Mouse (Mus musculus) heart, adult 11 months (tissue): ENCODE data around the gene Atp1a4.
"Not testable (repeated sequence)": the region's sequence is repeated elsewhere in the genome, so short reads cannot be mapped to it uniquely, and the experiment has no call there.

Experiments
- DNase-seq: peaks from one replicate; pipeline ENCODE4 v3.0.0; 2022

Gene Atp1a4

GRCm38 (mm10) chr1:172281522-172282254 is 23.5 kb upstream of the Atp1a4 start:
- peak; percentile 96 for DNase-seq

GRCm38 (mm10) chr1:172279768-172280509 is 21.7 kb upstream of the Atp1a4 start:
- DNase-seq = peak; percentile 91

- DNase-seq = peak; percentile 94
Observed at GRCm38 (mm10) chr1:172278328-172278727, 20.1 kb upstream of the Atp1a4 start.

DNA sequence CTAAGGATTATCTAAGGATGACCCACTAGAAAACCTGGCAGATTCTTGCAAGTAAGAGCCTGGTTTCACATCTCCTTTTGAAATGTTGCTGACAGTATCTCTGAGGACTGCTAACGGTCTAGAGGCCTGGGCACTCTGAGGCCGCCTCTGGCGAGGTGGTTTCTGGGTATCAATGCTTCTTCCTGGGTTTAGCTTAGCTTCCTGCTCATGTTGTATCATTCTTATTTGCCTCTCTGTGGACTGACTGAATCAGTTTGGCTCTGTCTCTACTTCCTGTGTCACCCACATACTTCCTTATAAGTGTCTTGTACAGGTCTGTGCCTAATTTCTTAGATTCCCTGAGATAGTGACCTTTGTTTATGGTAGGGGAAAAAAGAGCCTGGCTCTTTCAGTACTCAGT is 19.0 kb upstream of the Atp1a4 start:
- peak; percentile 96 for DNase-seq

- DNase-seq = no peak
Observed at GRCm38 (mm10) chr1:172274547-172274946, 16.3 kb upstream of the Atp1a4 start.

- DNase-seq = no peak
Observed at GRCm38 (mm10) chr1:172274116-172274515, 15.9 kb upstream of the Atp1a4 start.

GRCm38 (mm10) chr1:172273386-172273785 is 15.2 kb upstream of the Atp1a4 start:
- DNase-seq = peak; percentile 97

GRCm38 (mm10) chr1:172271765-172272164 is 13.6 kb upstream of the Atp1a4 start:
- no peak for DNase-seq

DNA sequence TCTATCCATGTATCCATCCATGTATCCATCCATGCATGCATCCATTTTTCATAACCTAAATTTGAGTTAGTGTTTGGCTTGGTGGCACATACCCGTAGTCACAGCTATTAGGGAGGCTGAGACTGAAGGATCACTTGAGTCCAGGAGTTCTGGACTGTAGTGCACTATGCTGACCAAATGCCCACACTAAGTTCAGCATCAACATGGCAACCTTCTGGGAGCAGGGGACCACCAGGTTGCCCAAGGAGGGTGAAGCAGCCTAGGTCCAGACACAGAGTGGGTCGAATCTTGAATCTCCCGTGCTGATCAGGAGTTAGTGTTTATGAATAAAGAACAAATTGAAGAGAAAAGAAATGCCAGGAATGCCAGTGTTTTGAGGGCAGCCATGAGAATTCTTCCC is 13.0 kb upstream of the Atp1a4 start:
- DNase-seq = no peak

- no peak for DNase-seq
Observed at GRCm38 (mm10) chr1:172261477-172262078, 3.4 kb upstream of the Atp1a4 start, which contains the start of gene Igsf8. Igsf8 (plus strand) TSS chr1:172261641.

GRCm38 (mm10) chr1:172247679-172248078 is 10.5 kb downstream of the Atp1a4 start:
- no peak for DNase-seq

DNA sequence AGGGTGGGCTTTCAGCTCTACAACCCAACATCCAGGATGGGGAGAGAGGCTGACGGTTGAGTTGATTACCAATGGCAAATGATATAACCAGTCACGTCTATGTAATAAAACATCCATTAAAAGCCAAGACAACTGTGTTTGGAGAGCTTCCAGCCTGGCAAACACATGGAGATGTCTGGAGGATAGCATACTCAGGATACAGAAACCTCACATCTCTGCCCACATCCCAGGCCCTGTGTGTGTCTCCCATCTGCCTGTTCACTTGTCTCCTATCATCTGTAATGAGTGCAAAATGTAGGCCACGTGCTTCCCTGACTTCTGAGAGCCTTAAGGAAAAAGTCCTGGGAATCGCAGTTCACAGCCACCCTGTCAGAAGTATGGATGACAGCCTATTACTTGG is 11.0 kb downstream of the Atp1a4 start:
- no peak for DNase-seq

DNA sequence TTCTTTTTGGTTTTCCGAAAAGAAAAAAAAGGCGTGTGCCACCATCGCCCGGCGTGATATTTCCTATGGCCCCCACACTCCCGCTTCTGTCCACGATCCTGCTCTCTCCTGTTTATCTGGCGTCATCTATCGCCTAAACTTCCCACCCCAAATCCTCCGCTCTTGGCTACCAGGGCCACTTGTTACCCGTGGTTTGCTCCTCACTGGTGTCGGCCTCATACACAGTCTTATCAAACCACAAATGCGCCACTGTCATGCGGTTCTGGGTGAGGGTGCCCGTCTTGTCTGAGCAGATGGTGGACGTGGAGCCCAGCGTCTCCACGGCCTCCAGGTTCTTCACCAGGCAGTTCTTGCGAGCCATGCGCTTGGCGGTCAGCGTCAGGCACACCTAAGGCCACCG is 13.6 kb downstream of the Atp1a4 start:
- not testable (repeated sequence) for DNase-seq

GRCm38 (mm10) chr1:172243547-172244205 is 14.5 kb downstream of the Atp1a4 start:
- DNase-seq = no peak

DNA sequence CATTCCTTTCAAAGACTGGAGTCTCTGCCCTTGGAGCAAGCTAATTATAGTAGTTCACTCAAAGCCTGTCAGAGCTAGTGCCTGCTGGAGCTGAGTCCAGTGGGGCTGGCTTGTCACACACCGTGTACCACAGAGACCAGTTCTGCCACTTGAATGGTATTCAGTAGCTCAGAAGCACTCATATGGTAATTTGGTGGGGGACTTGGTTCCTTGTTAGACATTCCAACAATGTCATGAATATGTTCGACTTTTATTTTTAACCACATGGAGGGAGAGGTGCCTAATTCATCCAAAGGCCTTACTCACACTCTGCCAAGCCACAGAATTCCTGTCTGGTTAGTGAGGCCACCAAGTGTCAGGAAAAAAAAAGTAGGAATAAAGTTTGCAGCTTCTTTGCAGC is 15.8 kb downstream of the Atp1a4 start:
- peak; percentile 94 for DNase-seq

GRCm38 (mm10) chr1:172240945-172241708 is 17.1 kb downstream of the Atp1a4 start:
- peak; percentile 91 for DNase-seq

DNA sequence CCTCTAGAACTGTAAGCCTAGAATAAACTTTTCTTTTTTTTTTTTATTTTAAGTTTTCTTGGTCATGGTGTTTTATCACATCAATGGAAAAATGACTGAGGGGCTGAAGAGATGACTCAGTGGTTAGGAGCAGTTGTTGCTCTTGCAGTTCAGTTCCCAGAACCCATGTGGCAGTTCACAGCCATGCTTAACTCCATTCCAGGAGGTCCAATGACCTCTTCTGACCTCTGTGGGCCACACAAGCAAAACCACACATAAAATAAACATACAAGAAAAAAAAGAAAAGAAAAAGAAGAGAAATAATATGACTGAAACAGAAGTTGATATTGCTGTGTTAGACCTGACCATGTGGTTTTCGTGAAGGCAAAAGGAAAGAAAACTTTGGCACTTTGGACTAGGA is 29.0 kb downstream of the Atp1a4 start:
- DNase-seq = no peak

DNA sequence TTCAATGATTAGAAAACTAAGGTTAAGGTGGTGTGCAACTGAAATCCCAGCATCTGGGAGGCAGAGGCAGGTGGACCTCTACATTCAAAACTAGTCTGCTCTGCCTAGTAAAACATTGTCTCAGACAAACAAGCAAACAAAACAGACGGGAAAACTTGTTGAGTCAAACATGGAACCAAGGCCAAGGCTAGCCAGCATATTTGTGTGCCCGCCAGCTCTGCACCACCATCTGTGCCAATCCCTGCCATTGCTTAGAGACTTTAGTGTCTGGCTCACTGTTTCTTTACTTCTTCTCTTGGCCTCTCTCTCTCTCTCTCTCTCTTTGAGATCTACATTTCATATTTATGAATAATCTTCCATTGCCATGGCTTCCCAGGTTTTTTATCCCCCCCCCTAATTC is 30.0 kb downstream of the Atp1a4 start:
- DNase-seq = no peak

DNA sequence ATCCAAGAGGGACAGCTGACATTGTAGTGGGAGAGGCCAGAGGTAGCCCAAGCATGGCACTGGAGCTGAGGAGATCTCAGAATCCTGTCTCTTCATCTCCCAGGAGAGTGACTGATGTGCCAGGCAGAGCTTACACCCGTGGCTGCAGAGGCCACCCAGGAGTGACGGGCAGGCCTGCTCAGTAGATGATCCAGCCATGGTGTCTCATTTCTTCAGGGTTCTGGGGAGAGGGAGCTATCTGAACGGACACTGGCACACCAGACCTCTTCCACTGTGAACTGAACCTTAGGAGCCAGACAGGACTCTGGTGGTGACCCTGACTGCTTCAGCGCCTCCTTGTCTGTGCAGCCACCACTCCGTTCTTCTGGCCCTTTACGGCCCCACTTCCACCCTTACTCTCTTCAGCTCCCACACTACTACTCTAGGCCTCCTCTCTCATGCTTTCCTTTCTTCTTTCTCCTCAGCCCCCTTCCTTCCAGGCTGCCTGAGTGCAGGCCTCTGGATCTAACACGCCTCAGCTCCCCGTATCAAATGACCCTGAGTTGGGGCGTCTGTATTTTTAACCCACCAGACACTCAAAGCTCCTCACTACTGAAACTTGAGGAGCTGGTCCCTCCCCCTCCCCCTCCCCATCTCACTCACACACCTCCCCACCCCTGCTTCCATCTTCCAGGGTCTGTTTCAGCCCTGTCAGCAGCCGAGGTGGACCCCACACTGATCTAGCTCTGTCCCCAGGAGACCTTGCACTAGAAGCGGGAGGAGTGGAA is 36.7 kb downstream of the Atp1a4 start:
- no peak for DNase-seq

GRCm38 (mm10) chr1:172220414-172220813 is 37.8 kb downstream of the Atp1a4 start:
- DNase-seq = peak; percentile 99
